Mouse (Mus musculus) right cerebral cortex, postnatal 25 days (tissue): ENCODE data around the gene Dvl1.
A peak's percentile ranks its signal among the peaks of the same experiment; 100 is the strongest.

ENCODE experiments used
- DNase-seq: peaks from one replicate; pipeline ENCODE4 v3.0.0; 2022

Dvl1 gene

GRCm38 (mm10) chr4:155840076-155841002 lies 6.9 kb upstream of the Dvl1 start:
- no peak for DNase-seq

DNA sequence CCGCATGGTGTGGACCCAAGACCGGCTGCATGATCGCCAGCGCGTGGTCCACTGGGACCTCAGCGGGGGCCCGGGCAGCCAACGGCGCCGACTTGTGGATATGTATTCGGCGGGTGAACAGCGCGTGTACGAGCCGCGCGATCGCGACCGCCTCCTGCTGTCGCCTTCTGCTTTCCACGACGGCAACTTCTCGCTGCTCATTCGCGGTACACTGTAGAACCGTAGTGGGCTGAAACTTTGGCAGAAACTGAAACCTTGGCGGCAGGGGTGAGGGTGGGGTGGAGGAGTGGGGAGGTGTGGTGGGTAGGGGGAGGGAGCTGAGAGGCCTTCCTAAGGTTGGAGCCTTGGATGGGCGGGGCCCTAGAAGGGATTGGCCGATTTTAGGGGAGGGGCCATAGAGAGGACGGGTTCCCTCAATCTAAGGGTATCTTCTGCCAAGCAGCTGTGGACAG lies 6.2 kb upstream of the Dvl1 start:
- DNase-seq, result no peak

DNA sequence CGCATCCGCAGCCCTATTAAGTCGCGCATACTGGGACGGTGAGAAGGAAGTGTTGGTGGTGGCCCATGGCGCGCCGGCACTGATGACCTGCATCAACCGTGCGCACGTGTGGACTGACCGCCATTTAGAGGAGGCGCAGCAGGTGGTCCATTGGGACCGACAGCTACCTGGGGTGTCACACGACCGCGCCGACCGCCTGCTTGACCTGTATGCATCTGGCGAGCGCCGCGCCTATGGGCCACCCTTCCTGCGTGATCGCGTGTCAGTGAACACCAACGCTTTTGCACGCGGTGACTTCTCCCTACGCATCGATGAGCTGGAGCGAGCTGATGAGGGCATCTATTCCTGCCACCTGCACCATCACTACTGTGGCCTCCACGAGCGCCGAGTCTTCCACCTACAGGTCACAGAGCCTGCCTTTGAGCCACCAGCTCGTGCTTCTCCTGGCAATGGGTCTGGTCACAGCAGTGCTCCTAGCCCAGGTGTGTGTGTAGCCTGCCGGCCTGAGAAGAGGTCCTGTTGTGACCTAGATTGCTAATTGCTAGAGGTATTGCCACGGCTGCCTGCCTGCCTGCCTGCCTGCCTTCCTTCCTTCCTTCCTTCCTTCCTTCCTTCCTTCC lies 5.4 kb upstream of the Dvl1 start:
- DNase-seq, result no peak

DNA sequence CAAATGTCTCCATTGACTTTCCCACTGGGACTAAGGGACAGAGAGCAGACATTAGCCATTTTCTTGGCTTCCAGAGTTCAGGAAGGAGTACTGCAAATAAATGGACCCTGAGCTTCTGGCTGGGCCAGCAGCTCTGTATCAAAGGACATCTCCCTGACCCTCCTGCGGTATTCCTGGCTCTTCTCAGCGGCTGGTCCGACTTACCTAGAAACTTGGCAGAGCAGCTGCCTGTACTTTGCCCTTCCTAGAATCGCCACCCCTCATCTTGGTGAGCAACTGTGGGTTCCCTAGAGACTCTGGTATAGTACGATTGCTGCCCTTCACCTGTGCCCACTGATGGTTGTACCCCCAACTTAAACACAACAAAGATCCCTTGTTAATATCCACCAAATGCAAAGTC lies 4.0 kb upstream of the Dvl1 start:
- DNase-seq, result no peak

GRCm38 (mm10) chr4:155847591-155848352 lies 570 bp downstream of the Dvl1 start:
- no peak for DNase-seq

DNA sequence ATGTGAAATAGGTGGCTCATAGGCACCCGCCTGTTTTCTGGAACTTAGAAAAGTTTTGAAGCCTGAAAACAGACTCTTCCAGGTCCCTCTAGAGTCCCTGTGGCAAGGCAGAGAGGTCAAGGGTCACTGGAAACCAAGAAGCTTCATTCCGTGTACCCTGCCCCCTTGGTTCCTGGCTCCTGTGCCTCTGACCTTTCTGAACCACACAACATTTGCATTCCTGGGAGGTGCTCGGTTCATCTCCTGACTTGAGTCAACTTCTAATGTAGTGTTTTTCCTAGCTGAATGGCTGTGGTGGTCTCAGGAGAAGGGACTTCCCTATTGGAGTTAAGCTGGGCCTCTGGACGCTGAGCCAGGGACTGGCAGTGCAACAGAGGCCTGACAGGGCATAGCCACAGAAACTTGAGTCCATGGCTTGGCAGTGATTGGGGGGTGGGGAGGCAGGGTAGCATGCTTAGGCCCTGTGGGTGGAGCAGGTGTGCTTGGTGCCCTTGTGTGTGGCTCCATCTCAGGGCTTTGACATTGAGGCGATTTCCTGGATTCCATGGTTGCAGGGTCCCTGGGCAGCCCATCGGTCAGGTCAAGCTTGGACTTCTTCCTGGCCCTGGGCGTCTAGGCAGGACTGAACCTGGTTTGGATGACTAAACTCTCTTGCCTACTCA lies 1.4 kb downstream of the Dvl1 start:
- no peak for DNase-seq

DNA sequence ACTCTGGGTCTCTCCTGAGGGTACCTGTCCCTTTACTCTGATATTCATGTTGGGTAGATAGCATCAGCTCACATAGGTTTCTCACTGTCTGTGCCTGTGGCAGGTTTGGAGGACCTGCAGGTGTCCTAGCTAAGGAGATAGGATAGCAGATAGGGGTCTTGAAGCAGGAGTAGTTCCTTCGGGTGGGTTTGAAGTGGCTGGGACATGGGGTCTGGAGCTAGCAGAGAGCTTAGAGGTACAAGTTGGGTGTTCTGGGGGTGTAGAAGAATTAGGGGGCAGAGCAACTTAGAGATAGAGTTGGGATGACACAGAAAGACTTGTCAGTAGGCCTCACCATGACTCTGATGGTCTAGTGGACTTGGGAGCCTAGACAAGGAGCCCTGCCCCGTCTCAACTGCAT lies 2.2 kb downstream of the Dvl1 start:
- no peak for DNase-seq

GRCm38 (mm10) chr4:155849792-155850451 lies 2.7 kb downstream of the Dvl1 start:
- no peak for DNase-seq

DNA sequence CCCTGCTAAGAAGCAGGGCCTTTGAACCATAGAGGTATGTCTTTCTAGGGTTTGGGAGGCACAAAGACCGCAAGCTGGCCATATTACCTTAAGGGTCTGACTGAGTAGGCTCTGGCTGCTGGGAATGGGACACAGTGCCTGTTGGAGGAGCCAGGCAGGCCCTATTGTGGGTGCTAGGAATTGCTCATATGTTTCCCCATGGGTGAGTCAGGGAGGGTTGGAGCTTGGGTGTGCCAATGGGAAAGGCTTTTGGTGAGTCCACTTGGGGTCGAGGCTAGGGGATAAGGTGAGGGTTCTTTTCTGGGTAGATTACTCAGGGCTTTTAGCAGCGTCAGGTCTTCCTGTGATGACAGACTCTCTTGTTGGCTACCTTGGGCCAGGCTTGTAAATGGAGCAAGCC lies 4.2 kb downstream of the Dvl1 start:
- DNase-seq, result no peak

DNA sequence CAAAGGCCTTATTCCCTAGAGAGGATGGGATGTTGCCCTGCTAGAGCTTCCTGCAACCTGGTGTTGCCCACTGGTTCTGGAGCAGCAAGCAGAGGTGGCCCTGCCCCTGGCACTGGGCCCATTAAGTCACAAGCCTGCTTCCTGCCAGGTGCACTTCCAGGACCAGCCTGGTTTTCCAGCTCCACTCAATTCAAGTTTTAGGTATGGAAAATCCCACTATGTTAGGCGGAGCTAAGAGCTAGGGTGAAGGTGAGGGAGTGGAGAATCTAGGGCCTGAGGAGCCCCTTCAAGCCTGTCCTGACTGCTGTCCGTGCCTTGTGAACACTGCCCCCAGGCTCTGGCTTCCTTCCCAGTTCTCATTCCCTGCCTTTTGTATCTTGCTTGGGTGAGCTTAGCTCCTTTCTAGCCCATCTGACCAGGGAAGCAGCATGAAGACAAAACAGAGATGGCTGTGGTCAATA lies 4.8 kb downstream of the Dvl1 start:
- no peak for DNase-seq

DNA sequence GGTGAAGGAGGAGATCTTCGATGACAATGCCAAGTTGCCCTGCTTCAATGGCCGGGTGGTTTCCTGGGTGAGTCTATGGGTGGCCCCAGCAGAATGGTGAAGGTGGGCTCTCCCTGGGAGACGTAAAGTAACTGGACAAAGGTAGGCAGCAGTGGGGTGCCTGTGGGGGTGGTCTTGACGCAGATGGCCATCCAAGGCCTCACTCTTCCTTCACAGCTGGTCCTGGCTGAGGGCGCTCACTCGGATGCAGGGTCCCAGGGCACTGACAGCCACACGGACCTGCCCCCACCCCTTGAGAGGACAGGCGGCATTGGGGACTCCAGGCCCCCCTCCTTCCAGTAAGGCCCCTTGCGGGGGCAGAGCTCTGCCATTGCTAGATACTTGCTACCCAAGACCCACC lies 6.2 kb downstream of the Dvl1 start:
- DNase-seq, result no peak

DNA sequence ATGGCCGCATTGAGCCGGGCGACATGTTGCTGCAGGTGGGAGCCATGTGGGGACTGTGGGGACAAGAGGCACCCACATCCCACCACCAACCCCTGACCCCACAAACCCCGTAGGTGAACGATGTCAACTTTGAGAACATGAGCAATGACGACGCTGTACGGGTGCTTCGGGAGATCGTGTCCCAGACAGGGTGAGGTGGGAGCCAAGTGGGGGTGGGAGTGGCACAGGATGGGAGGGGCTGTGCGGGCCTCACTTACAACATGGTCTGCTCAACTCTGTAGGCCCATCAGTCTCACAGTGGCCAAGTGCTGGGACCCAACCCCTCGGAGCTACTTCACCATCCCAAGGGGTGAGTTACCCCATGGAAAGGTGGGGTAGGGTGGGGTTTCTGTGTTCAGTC lies 7.8 kb downstream of the Dvl1 start:
- no peak for DNase-seq

- no peak for DNase-seq
These were observed 8.9 kb downstream of the Dvl1 start for GRCm38 (mm10) chr4:155856071-155856470.

GRCm38 (mm10) chr4:155856881-155857280 lies 9.7 kb downstream of the Dvl1 start:
- DNase-seq, result no peak

DNA sequence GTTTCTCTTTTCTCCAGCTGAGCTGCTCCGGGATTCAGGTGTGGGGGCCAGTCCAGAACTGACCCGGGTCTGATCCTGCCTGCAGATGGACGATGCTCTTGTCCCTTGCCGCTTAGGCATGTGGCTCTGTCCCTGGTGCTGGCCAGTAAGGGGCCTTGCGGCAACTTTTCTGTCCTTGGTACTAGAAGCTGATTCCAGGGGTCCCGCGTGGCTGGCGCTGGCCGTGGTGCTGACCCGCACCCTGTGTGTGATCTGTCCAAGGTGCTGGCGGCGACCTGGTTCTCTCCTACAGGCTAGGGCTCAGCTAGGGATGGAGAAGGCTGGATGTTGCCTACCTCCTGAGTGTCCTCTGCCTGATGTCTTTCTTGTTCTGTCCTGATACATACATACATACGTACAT lies 12.1 kb downstream of the Dvl1 start:
- no peak for DNase-seq

GRCm38 (mm10) chr4:155861787-155862186 lies 14.6 kb downstream of the Dvl1 start:
- DNase-seq, result no peak

DNA sequence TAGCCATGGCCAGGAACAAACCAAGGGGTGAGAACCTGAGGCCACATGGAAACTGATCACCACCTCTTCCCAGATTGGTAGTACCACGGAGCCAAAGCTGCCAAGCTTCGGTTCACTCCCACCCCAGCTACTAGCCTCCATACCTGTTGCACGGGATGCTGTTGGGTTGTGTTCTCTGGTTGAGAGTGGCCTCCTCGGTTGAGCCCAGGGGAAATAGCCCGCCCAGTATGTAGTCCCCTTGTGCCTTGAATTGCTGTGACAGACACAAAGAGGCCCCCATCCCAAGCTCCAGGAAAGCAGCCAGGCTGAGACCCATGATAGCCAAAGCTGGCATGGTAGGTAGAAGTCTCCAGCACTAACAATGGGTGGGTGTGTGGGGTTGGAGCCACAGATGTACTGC lies 15.8 kb downstream of the Dvl1 start, which contains the start of gene Tas1r3:
TSS of gene Tas1r3 (minus strand) at position 362 of the 400 bp plus-strand sequence.
- DNase-seq, result no peak

DNA sequence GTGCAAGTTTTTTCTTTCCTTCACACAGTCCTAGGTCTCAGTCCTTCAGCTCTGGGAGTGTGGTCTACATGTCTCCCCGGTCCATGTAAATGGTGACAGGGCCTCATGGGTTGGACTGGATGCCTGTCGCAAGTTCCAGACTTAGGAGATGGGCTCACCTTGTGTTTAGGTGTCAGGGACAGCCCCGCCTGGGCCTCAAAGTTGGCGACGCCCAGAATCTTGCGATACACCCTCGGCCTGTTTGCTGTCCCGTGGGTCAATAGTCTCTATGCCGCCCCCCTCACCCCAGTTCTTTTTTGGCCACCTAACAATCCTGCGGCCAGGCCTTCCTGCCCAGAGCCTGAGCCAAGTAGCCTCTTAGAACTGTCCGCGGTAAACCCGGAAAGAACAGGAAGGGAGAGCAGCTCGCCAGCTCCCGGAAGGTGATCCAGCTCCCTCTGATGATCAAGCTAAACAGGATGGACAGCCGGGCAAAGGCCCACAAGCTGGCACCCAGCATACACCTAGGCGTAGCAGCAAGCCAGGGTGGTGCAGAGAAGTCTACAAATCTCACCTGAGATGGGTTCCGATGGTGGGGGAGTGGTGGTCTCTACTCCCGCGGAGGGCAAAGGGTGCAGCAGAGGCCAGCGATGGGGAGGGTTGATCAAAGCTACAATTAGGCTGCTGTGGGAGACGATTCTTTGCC lies 21.6 kb downstream of the Dvl1 start:
- DNase-seq, result no peak

DNA sequence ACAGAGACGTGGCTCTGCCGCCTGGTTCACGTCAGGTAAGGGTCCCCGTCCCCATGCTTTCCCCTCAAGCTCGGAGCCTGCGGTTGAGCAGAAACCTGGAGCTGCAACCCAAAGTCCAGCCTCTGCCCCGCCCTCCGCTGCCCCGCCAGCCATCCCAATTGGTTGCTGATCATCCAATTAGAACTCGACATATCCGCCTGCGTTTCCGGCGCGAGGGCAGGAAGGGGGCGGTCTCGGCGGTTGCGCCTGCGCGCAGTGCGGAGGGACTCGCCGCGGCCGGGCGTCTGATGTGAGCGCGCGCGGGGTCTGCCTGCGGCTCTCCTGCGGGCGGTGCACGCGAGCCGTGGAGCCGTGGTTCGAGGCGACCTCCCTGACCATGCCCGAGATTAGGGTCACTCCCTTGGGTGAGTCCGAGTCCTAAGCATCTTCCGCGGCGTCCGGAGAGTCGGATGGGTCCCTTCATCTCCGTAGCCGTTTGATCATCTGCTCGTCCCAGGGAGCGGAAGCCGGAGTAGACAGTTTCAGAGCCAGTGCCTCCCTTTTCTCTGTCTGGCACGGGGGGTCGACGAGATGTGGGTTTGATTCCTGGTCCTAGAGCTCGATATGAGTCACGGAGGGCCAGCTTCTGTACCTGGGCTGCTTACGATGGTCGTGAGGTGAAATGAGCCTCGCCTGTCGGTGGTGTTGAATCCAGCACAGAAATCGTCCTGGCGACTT lies 22.3 kb downstream of the Dvl1 start, which contains the start of the genes Cptp and Ints11:
TSS of gene Cptp (minus strand) at position 124 of the 717 bp plus-strand sequence.
TSS of gene Ints11 (plus strand) at position 230 of the 717 bp plus-strand sequence.
- peak; percentile 98 for DNase-seq

DNA sequence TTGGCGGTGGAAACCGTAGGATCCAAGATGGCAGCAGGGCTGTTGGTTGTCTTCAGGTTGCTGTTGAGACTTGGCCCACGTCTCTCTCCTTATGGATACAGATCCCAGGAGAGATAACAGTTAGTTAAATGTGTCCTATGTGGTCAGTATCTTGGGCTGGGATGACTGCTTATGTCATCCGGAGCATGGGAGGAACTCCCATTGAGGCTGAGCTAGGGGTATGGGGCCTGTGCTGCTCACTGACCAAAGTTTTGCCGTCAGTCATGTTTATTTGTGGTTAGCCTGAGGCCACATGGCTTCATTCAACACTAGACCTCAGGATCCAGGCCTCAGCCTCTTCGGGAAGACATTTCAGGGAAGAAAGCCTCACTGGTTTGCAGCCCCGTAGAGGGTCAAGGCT lies 24.2 kb downstream of the Dvl1 start:
- DNase-seq, result no peak

DNA sequence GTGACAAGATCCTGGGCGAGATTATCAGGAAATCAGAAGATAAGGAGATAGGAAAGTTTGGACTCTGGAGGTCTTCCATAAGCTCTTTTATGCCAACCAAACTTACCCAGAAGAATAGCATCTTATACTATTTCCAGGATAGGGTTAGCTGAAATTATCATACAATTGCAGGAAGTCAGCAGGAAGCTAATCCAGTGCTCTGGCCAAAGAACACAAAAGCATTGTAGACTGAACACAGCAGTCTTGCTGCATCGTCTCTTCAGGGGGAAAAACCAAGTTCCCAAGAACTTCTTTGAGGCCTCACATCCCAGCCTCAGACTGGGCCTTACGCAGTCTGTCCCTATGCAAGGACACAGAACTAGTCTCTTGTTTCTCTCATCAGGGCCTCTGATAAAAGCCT lies 36.4 kb downstream of the Dvl1 start:
- no peak for DNase-seq
